Mouse (Mus musculus): ENCODE measurements around the gene Tmem40.
A peak's percentile ranks its signal among the peaks of the same experiment; 100 is the strongest.

The Tmem40 gene

DNA sequence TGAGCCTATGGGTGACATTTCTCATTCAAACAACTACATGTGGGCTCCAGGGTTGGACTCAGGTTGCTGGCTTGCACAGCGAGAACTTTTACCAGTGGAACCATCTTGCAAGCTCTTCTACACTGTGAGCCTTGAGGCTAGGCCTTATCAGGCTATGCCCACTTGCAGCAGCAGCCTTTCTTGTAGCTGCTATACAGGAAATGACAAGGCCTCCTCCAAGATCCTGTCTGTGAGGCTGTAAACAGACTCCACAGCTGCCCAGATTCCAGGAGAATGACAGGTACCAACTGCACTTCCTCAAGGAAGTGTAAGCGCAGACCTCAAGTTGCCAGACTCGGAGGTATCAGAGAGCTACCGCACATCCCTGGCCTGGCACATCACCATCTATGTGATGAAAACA lies 6.0 kb upstream of the Tmem40 start:
- peak; percentile 90 for DNase-seq

DNA sequence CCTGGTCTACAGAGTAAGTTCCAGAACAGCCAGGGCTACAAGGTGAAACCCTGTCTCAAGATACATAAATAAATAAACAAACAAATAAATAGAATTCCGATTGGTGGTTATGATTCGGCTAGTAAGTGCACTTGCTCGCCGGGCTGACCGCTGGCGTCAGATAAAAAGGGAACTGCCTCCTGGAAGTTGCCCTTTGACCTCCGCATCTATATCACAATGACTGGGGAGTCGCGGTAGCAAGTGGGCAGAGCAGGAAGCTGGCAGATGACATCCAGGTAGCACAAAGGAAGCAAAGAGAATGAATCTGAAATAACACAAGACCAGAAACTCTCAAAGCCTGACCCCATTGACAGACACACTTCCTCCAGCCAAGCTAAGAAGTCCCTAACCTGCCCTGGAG lies 5.1 kb upstream of the Tmem40 start:
- DNase-seq: no peak

- DNase-seq: peak; percentile 98
Measured at GRCm38 (mm10) chr6:115764179-115764578, 2.0 kb upstream of the Tmem40 start.

DNA sequence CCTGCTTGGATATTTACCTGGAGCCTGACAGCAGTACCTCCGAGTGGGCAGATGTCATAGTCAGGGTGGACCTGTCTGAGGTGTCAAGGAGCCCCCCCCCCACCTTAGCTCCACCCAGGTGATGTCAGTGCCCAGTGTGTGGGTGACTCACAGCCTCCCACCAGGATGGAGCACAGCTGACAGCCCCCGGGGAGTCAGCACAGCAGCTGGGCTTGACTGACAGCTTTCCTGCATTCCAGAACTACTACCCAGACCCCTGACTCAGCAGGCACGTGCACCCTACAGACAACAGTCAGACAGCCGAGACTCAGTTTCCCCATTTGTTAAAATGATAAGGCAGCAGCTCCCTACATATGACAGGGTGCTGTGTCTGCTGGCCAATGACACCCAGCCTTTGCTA lies 1.2 kb downstream of the Tmem40 start:
- no peak for DNase-seq

GRCm38 (mm10) chr6:115760137-115760536 lies 2.1 kb downstream of the Tmem40 start:
- DNase-seq: no peak

DNA sequence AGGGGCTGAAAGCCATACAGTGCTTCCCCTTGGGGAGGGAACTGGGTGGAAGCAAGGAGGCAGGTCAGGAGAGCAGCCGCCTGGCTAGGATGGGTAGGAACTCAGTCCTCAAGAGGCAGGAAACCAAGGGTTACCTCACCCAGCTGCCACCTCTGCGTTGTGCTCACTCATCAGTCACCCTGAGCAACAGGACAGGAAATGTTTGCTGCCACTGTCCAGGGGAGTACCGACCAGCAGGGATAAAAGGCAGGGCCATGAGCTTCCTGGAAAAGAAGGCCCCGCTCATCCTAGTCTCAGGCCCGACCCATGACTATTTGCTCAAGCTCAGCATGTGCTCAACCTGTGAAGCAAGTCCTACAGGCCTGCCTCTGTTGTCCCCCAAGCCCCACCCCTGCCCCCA lies 2.7 kb downstream of the Tmem40 start:
- DNase-seq: no peak

DNA sequence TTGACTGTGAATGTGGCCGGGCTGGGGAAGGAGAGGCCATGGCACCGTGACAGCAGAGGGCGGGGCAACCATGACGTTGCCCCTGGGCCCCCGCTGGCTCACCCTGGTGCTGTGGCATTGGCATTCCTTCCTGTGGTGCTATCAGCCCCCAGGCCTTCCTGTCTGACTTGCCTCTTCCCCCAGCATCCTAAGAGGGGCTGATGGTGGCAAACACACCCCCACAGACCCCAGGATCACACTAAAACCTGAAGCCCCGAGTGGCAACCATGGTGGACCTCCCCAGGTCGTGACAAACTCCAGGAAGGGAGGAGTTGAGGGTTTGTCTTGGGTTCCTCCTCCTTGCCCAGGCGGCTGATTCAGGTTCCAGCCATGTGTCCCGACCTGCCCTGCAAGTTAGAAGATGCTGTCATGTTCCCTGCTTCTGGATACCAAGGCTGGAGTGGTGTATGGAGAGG lies 3.2 kb downstream of the Tmem40 start:
- no peak for DNase-seq

DNA sequence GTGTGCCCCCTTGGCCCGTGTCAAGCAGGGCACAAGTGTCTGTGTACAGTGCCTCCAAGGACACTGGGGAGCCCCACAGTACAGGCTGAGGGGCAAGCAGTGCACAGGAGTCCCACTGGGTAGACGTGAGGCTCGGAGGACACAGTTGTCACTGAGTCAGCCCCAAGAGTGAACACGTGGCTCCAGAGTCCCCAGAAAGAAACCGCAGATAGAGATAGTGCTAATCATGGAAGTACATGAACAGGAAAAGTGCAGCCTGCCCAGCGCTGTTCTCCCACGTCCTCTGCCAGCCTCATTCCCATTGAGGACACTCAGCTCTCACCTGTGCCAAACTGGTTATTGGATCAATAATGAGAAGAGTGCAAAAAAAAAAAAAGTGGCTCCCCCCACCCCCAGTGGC lies 6.7 kb downstream of the Tmem40 start:
- DNase-seq: no peak

- DNase-seq: no peak
Measured at GRCm38 (mm10) chr6:115746326-115746725, 15.9 kb downstream of the Tmem40 start.

- no peak for DNase-seq
Measured at GRCm38 (mm10) chr6:115743569-115743968, 18.6 kb downstream of the Tmem40 start.

DNA sequence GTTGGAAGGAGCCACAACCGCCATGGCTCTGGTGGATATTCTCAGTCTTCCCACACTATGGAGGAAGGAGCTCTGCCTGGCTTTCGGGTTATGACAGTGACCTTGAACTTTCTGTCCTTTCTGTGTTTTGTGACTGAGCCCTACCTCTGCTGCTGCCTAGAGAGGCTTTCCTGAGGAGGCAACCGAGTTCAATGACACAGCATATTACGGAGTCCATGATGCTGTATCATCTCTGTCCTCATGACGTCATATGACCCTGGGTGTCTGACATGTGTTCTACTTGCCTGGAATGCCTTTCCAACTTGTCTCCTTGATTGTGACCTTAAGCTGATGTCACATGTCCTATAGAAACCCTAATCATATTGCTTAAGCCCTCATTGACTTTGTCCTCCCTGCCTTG lies 23.2 kb downstream of the Tmem40 start:
- DNase-seq: no peak

GRCm38 (mm10) chr6:115734909-115735308 lies 27.3 kb downstream of the Tmem40 start:
- no peak for DNase-seq

DNA sequence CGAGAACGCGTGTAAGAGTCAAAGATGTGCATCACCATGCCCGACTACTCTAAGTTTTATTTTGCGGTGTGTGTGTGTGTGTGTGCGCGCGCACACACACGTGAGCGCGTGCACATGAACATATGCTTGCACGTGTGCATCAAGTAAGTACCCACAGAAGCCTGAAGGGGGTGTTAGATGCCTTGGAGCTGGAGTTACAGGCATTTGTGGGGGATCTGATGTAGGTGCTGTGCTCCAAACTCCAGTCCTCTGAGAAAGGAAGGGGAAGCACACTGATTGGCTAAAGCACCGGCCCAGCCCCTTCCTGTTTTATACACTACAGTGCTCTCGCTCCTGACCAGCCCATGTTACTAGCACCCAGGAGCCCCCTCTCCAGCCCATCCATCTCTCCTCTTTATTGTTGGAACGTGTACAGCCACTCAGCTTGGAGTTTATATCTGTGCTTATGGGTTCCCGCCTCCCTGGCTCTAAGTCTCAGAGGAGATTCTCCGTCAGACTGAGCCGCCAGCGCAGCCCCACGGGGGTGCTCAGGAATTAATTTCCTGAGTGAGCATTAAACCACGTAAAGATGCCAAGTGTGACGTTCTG lies 29.8 kb downstream of the Tmem40 start:
- DNase-seq: no peak

DNA sequence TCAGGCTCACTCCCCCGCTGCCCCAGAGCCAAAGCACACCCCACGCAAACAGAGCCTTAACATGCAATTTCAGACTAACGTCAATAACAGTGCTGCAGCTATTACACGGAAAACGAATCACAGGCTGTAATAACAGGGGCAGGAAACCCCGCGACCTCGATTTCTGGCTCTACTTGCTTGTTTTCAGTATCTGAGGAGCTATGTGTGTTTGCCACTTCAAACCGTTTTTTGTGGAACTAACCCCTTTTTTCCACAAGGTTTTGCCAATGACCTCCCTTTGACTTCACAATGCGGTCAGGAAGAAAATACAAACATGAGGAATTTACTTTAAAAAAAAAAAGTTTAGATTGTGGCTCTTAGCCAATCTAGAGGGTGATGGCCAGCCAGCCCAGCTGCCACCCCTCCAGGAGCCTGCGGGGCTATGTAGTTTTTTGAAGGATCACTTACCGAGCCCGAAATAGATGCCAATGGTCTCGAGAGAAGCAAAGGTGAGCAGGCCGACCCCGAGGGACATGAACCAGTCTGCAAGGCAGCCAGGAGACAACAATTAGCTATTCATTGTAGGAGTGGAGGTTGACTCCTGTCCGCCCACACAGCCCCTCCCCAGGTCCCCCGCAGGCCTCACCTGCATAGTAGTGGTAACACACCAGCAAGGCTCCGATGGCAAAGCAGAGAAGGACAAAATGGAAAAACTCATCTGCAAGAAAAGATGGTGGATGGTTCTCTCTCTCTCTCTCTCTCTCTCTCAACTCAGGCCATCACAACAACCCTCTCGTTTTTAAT lies 31.5 kb downstream of the Tmem40 start:
- peak; percentile 89 for DNase-seq

GRCm38 (mm10) chr6:115727570-115727969 lies 34.6 kb downstream of the Tmem40 start:
- no peak for DNase-seq

- DNase-seq: no peak
Measured at GRCm38 (mm10) chr6:115727108-115727507, 35.1 kb downstream of the Tmem40 start.

DNA sequence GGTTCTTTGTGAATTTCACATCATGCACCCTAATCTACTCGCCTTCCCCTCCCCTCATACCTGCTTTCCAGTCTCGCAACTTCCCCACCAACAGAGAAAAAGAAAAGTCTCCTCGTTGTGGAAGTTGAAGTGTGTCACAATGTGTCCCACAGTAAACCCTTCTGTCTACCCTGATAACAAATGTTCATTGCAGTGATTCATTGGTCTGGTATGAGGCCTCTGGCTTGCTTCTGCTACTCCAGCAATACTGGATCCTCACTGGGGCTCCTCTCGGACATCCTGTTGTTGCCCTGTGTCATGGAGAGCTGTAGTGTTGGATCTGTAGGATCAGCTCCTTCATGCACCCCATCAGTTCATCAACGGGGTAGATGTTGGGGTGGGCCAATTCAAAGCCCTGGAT lies 40.0 kb downstream of the Tmem40 start:
- DNase-seq: peak; percentile 96

DNA sequence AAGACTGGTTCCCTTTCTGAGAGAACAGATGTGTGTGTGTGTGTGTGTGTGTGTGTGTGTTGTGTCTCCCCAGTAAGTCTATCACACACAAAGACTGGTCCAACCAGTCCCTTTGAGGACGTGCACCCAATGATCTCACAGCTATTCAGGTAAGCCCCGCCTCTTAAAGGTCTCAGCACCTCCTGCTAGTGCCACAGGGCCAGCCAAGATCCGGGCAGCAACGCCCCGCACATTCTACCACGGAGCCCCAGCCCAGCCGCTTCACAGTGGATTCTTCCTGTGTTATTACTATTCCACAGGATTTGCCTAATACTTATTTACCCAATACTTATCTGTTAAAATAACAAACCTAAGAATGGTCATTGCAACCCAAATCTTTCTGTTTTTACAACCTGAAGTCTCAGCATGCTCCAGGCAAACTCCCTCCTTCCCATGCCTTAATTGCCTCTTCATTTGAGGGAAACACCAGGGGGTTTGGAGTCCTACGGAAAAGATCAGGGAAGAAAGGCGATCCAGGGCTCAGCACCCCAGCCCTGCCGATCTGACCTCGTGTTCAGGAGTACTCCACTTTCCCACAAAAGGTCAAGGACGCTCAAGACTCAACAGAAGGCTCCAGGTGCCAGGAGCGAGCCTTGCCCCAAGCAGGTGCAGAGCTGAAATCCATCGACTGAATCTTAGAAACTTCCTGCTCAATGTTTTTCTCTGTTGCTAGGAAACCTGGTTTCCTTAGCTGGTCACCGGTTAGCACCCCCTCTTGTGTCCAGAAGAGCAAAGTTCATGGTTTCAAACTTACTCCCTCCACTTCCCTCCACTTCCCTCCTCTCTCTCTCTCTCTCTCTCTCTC lies 44.3 kb downstream of the Tmem40 start:
- peak; percentile 98 for DNase-seq

- DNase-seq: peak; percentile 98
Measured at GRCm38 (mm10) chr6:115717101-115717652, 45.0 kb downstream of the Tmem40 start.

DNA sequence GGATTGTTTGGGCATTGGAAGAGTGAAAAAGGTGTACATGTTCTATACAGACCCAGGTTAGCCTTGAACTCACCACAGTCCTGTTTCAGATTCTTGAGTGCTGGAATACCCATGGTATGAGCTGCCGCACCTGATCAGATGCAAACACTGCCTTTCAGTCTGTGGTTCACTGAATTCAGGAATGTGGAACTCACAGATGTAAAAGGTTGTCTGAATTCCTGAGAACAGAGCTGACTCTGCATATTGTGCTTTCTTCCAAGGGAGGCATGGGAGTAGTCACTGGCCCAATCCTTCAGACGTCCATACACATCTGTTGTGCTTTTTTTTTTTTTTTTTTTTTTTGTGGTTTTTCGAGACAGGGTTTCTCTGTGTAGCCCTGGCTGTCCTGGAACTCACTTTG lies 50.9 kb downstream of the Tmem40 start:
- no peak for DNase-seq

- no peak for DNase-seq
Measured at GRCm38 (mm10) chr6:115702901-115703300, 59.3 kb downstream of the Tmem40 start.

GRCm38 (mm10) chr6:115701302-115701701 lies 60.9 kb downstream of the Tmem40 start:
- no peak for DNase-seq

DNA sequence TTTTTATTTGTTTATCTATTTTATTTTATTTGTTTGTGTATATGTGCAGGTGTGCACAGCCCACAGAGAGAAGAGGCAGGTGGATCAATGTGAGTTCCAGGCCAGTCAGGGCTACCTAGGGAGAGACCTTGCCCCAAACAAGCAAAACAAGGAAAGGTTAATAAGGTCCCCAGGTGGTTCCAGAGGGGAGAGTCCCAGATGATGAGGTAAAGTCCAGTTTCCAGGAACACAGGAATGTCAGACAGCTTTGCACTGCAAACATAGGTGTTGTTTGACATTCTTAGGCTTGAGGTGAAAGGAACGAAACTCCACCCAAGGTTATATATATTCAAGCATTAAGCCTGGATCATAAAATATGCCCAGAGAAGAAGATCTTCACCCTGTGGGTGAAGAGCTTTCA lies 61.4 kb downstream of the Tmem40 start:
- DNase-seq: no peak
